Mouse (Mus musculus): Measurements from ENCODE around the gene Nfya. TPM values are rescaled to one million over a fixed set of nuclear protein-coding genes. Genes with fewer than 3 reads are reported as not detected.
A peak's percentile ranks its signal among the peaks of the same experiment; 100 is the strongest.

Nfya gene
- polyA plus RNA-seq, 1 experiment = 45.8 TPM

- Histone ChIP-seq H3K27ac (ENCODE audit: insufficient read depth, low read depth, low read length) (no peak overlapping the region), H3K27me3 (replicated peaks; ENCODE audit: control insufficient read depth, insufficient read depth, low read length) (no peaks in the 10 kb centered on the region), H3K4me1 (ENCODE audit: control insufficient read depth, insufficient read depth, low read length) (no peaks in the 10 kb centered on the region), H3K4me3 (ENCODE audit: insufficient read depth, low read depth, low read length) (no peak overlapping the region), H3K36me3 (ENCODE audit: control insufficient read depth, insufficient read depth, low read length) (no peaks in the 10 kb centered on the region)
- WGBS = 50% methylated on average over 7 of the region's 7 CpGs
- DNase-seq = no peak
- no peak for TF ChIP-seq POLR2A (IDR thresholded peaks at IDR 0.05; ENCODE audit: low read depth, low read length)
- TF ChIP-seq CTCF (conservative IDR thresholded peaks at IDR 0.05; ENCODE audit: insufficient read depth, insufficient read length, low read depth, low read length) = no peak
Observed at GRCm38 (mm10) chr17:48437421-48437911, 27.8 kb upstream of the Nfya start.

GRCm38 (mm10) chr17:48436487-48436886 lies 26.8 kb upstream of the Nfya start:
- Histone ChIP-seq H3K4me3 (ENCODE audit: insufficient read depth, low read depth, low read length) (no peak overlapping the region), H3K36me3 (ENCODE audit: control insufficient read depth, insufficient read depth, low read length) (no peaks in the 10 kb centered on the region), H3K4me1 (ENCODE audit: control insufficient read depth, insufficient read depth, low read length) (no peaks in the 10 kb centered on the region), H3K27me3 (replicated peaks; ENCODE audit: control insufficient read depth, insufficient read depth, low read length) (no peaks in the 10 kb centered on the region), H3K27ac (ENCODE audit: insufficient read depth, low read depth, low read length) (peak overlapping the region; percentile 24; the same call in 1 of the 2 replicates)
- WGBS = 44% methylated on average over 1 of the region's 1 CpGs
- TF ChIP-seq POLR2A (IDR thresholded peaks at IDR 0.05; ENCODE audit: low read depth, low read length) = no peak
- TF ChIP-seq CTCF (conservative IDR thresholded peaks at IDR 0.05; ENCODE audit: insufficient read depth, insufficient read length, low read depth, low read length) = no peak
- DNase-seq = peak; percentile 40

GRCm38 (mm10) chr17:48434479-48434878 lies 24.8 kb upstream of the Nfya start:
- no peaks in the 10 kb centered on the region for H3K27me3 ChIP-seq (replicated peaks; ENCODE audit: control insufficient read depth, insufficient read depth, low read length)
- no peak overlapping the region for H3K27ac ChIP-seq (ENCODE audit: insufficient read depth, low read depth, low read length)
- TF ChIP-seq CTCF (conservative IDR thresholded peaks at IDR 0.05; ENCODE audit: insufficient read depth, insufficient read length, low read depth, low read length) (no peak), POLR2A (IDR thresholded peaks at IDR 0.05; ENCODE audit: low read depth, low read length) (no peak)
- no peak overlapping the region for H3K4me3 ChIP-seq (ENCODE audit: insufficient read depth, low read depth, low read length)
- DNase-seq = no peak
- WGBS = 90% methylated on average over 5 of the region's 5 CpGs
- H3K36me3 ChIP-seq (ENCODE audit: control insufficient read depth, insufficient read depth, low read length) = no peaks in the 10 kb centered on the region
- H3K4me1 ChIP-seq (ENCODE audit: control insufficient read depth, insufficient read depth, low read length) = no peaks in the 10 kb centered on the region

DNA sequence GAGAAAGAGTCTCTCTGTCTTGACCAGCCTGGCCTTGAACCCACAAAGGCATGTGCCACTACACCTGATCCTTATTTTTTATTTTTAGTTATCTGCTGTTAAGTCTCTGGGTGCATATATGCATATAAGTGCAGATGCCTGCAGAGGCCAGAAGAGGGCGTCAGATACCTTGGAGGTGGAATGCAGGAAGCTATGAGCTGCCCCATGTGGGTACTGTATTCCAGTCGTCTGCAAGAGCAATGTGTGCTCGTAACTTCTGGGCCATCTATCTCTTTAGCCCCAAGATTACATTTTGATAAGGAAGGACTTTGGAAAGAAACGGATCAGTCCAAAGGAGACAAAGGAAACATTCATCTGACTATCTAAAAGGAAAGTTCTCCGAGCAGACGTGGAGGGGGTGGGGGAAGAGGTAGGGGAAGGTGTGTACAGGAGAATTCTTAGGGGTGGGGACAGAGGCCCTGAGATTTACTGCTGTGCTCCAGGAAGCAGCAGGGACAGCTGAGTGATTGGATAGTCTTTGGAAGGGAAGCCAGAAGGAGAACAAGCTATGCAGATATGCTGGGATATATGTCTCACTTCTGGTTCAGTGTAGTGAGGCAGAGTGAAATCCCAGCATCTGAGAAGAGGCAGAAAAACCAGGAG lies 24.1 kb upstream of the Nfya start:
- TF ChIP-seq CTCF (conservative IDR thresholded peaks at IDR 0.05; ENCODE audit: insufficient read depth, insufficient read length, low read depth, low read length) (0 out of 2 replicates have a peak, but pooled peaks have one; percentile 14), POLR2A (IDR thresholded peaks at IDR 0.05; ENCODE audit: low read depth, low read length) (no peak)
- no peak overlapping the region for H3K27ac ChIP-seq (ENCODE audit: insufficient read depth, low read depth, low read length)
- WGBS = 58% methylated on average over 6 of the region's 6 CpGs

GRCm38 (mm10) chr17:48433006-48433655 lies 23.4 kb upstream of the Nfya start:
- Histone ChIP-seq H3K27ac (ENCODE audit: insufficient read depth, low read depth, low read length) (no peak overlapping the region), H3K4me1 (ENCODE audit: control insufficient read depth, insufficient read depth, low read length) (no peaks in the 10 kb centered on the region), H3K36me3 (ENCODE audit: control insufficient read depth, insufficient read depth, low read length) (no peaks in the 10 kb centered on the region), H3K4me3 (ENCODE audit: insufficient read depth, low read depth, low read length) (no peak overlapping the region), H3K27me3 (replicated peaks; ENCODE audit: control insufficient read depth, insufficient read depth, low read length) (no peaks in the 10 kb centered on the region)
- 88% methylated on average over 20 of the region's 20 CpGs for WGBS
- TF ChIP-seq CTCF (conservative IDR thresholded peaks at IDR 0.05; ENCODE audit: insufficient read depth, insufficient read length, low read depth, low read length) (no peak), POLR2A (IDR thresholded peaks at IDR 0.05; ENCODE audit: low read depth, low read length) (no peak)
- no peak for DNase-seq

More for the DNA sequence above, 24.1 kb upstream of the Nfya start:
- DNase-seq = no peak
- no peak overlapping the region for H3K4me3 ChIP-seq (ENCODE audit: insufficient read depth, low read depth, low read length)
- no peaks in the 10 kb centered on the region for H3K4me1 ChIP-seq (ENCODE audit: control insufficient read depth, insufficient read depth, low read length)
- H3K27me3 ChIP-seq (replicated peaks; ENCODE audit: control insufficient read depth, insufficient read depth, low read length) = no peaks in the 10 kb centered on the region
- H3K36me3 ChIP-seq (ENCODE audit: control insufficient read depth, insufficient read depth, low read length) = no peaks in the 10 kb centered on the region

- DNase-seq = no peak
- Histone ChIP-seq H3K27me3 (replicated peaks; ENCODE audit: control insufficient read depth, insufficient read depth, low read length) (no peaks in the 10 kb centered on the region), H3K36me3 (ENCODE audit: control insufficient read depth, insufficient read depth, low read length) (no peaks in the 10 kb centered on the region), H3K4me3 (ENCODE audit: insufficient read depth, low read depth, low read length) (no peak within 1 kb of the TSS), H3K4me1 (ENCODE audit: control insufficient read depth, insufficient read depth, low read length) (peaks cover under 1% of the 10 kb centered on the region; the same call in 1 of the 2 replicates), H3K27ac (ENCODE audit: insufficient read depth, low read depth, low read length) (no peak within 1 kb of the TSS)
- no peak for TF ChIP-seq POLR2A (IDR thresholded peaks at IDR 0.05; ENCODE audit: low read depth, low read length)
- no peak for TF ChIP-seq CTCF (conservative IDR thresholded peaks at IDR 0.05; ENCODE audit: insufficient read depth, insufficient read length, low read depth, low read length)
- WGBS = 91% methylated on average over 16 of the region's 16 CpGs
Observed at GRCm38 (mm10) chr17:48432158-48432980, 22.7 kb upstream of the Nfya start, which contains the start of gene Apobec2. TSS of gene Apobec2 (minus strand) at chr17:48432930.

All from kidney, adult 2 months (tissue).